Mouse (Mus musculus) hindbrain, postnatal 0 days (tissue): ENCODE results near the gene Tent2. TPM values are rescaled to one million over a fixed set of nuclear protein-coding genes. Genes with fewer than 3 reads are reported as not detected.
A peak's percentile ranks its signal among the peaks of the same experiment; 100 is the strongest.
"Not testable (repeated sequence)": the region's sequence is repeated elsewhere in the genome, so short reads cannot be mapped to it uniquely, and the experiment has no call there.

Experiments
- ATAC-seq: fragments of 200-750 bp; cut with Nextera tagmentation; 2 replicates; pipeline ENCODE4 v1.8.0; 2017; ENCODE audit warnings: mild to moderate bottlenecking, moderate TSS enrichment, moderate library complexity
- DNase-seq: peaks from one replicate; pipeline ENCODE4 v3.0.0-alpha.2; 2015; ENCODE audit warnings: low spot score
- H3K27ac ChIP-seq: fragments of 300-500 bp; sonication (generic); 2 replicates; pipeline ENCODE4 v1.5.1; 2014; ENCODE audit warnings: mild to moderate bottlenecking
- H3K27me3 ChIP-seq: fragments of 300-500 bp; sonication (generic); 2 replicates; pipeline ENCODE4 v1.6.1; 2014; ENCODE audit warnings: low read length, mixed read lengths; ENCODE audit not compliant: insufficient read depth
- H3K36me3 ChIP-seq: fragments of 300-500 bp; sonication (generic); 2 replicates; pipeline ENCODE4 v1.6.1; 2014; ENCODE audit warnings: low read length, mixed read lengths; ENCODE audit not compliant: insufficient read depth
- H3K4me1 ChIP-seq: fragments of 300-500 bp; sonication (generic); 2 replicates; pipeline ENCODE4 v1.6.1; 2014; ENCODE audit warnings: antibody characterized with exemption, low read length, mixed read lengths; ENCODE audit not compliant: insufficient read depth
- H3K4me2 ChIP-seq: fragments of 300-500 bp; sonication (generic); 2 replicates; pipeline ENCODE4 v1.6.1; 2014; ENCODE audit warnings: low read depth, mild to moderate bottlenecking, low read length, moderate library complexity, mixed read lengths
- H3K4me3 ChIP-seq: fragments of 300-500 bp; sonication (generic); 2 replicates; pipeline ENCODE4 v1.5.1; 2014; ENCODE audit warnings: low read length
- H3K9ac ChIP-seq: fragments of 300-500 bp; sonication (generic); replicated peaks from 2 replicates; pipeline ENCODE4 v1.6.1; 2014; ENCODE audit warnings: mild to moderate bottlenecking, low read length, moderate library complexity, mixed read lengths
- H3K9me3 ChIP-seq: fragments of 300-500 bp; sonication (generic); 2 replicates; pipeline ENCODE4 v1.6.1; 2016; ENCODE audit warnings: low read length, mixed read lengths
- CTCF ChIP-seq: IDR thresholded peaks from 2 replicates; pipeline ENCODE4 v1.5.1; 2016; ENCODE audit warnings: antibody characterized with exemption, control low read depth, low read depth
- WGBS: fragments of 180-500 bp; shearing (Covaris S2); extraction: QIAGEN DNeasy Blood & Tissue Kit; methylation state at CpG from one replicate; pipeline ENCODE4 v1.1.7; 2014; 5-methylcytosine and 5-hydroxymethylcytosine counted together
- polyA plus RNA-seq: library from polyadenylated mRNA; unstranded; fragments of >200 nt; fragmentation: Nextera tagmentation; extraction: Ambion mirVana; gene quantifications from 2 replicates; pipeline ENCODE4 v1.2.1, GENCODE M21; 2015
- total RNA-seq: library from RNA; depleted of rRNA; stranded (reverse); fragments of >200 nt; gene quantifications from 2 replicates; pipeline ENCODE4 v1.2.3, GENCODE M21; 2014

The Tent2 gene
- total and polyA plus RNA-seq, 2 experiments from 2014 or later, result 23.1 to 28.3 TPM

GRCm38 (mm10) chr13:93232335-93232734 lies 40.1 kb upstream of the Tent2 start:
- WGBS, result 87% methylated on average over 7 of the region's 7 CpGs
- no peak for ATAC-seq
- no peak overlapping the region for H3K4me3 ChIP-seq

GRCm38 (mm10) chr13:93231016-93231415 lies 38.8 kb upstream of the Tent2 start:
- no peak for TF ChIP-seq CTCF
- H3K27me3 ChIP-seq, result no peaks in the 10 kb centered on the region
- H3K9me3 ChIP-seq, result no peaks in the 10 kb centered on the region
- no peaks in the 10 kb centered on the region for H3K4me1 ChIP-seq
- no peak overlapping the region for H3K4me2 ChIP-seq
- no peak overlapping the region for H3K27ac ChIP-seq
- H3K36me3 ChIP-seq, result no peaks in the 10 kb centered on the region
- no peak for ATAC-seq
- no peak for DNase-seq
- no peak overlapping the region for H3K4me3 ChIP-seq
- no peak overlapping the region for H3K9ac ChIP-seq
- WGBS, result 76% methylated on average over 4 of the region's 4 CpGs

More at GRCm38 (mm10) chr13:93232335-93232734, 40.1 kb upstream of the Tent2 start:
- no peak overlapping the region for H3K27ac ChIP-seq
- H3K9me3 ChIP-seq, result no peaks in the 10 kb centered on the region
- H3K4me2 ChIP-seq, result no peak overlapping the region
- no peaks in the 10 kb centered on the region for H3K27me3 ChIP-seq
- no peak overlapping the region for H3K9ac ChIP-seq
- H3K36me3 ChIP-seq, result no peaks in the 10 kb centered on the region
- no peak for TF ChIP-seq CTCF
- no peaks in the 10 kb centered on the region for H3K4me1 ChIP-seq
- DNase-seq, result no peak

- DNase-seq (no peak), ATAC-seq (no peak)
- H3K9ac ChIP-seq, result no peak overlapping the region
- 78% methylated on average over 1 of the region's 1 CpGs for WGBS
- H3K4me2 ChIP-seq, result no peak overlapping the region
- TF ChIP-seq CTCF, result no peak
- no peaks in the 10 kb centered on the region for H3K4me1 ChIP-seq
- no peak overlapping the region for H3K27ac ChIP-seq
- H3K4me3 ChIP-seq, result no peak overlapping the region
- H3K27me3 ChIP-seq, result no peaks in the 10 kb centered on the region
- no peaks in the 10 kb centered on the region for H3K9me3 ChIP-seq
- no peaks in the 10 kb centered on the region for H3K36me3 ChIP-seq
Observed at GRCm38 (mm10) chr13:93211741-93212140, 19.6 kb upstream of the Tent2 start.

GRCm38 (mm10) chr13:93192646-93193026 lies 451 bp upstream of the Tent2 start:
- H3K4me1 ChIP-seq, result peaks cover 5% of the 10 kb centered on the region; the same call in 1 of the 2 replicates
- 56% methylated on average over 5 of the region's 5 CpGs for WGBS
- H3K27ac ChIP-seq, result peak overlapping the region; percentile 87
- peak overlapping the region; percentile 75 for H3K4me2 ChIP-seq
- peak overlapping the region; percentile 85 for H3K9ac ChIP-seq
- no peak for DNase-seq
- no peak for ATAC-seq
- TF ChIP-seq CTCF, result no peak
- no peaks in the 10 kb centered on the region for H3K36me3 ChIP-seq
- H3K27me3 ChIP-seq, result no peaks in the 10 kb centered on the region
- H3K4me3 ChIP-seq, result peak overlapping the region; percentile 86
- no peaks in the 10 kb centered on the region for H3K9me3 ChIP-seq

- no peak overlapping the region for H3K4me2 ChIP-seq
- H3K9me3 ChIP-seq, result no peaks in the 10 kb centered on the region
- H3K4me3 ChIP-seq, result no peak overlapping the region
- no peaks in the 10 kb centered on the region for H3K36me3 ChIP-seq
- TF ChIP-seq CTCF, result no peak
- ATAC-seq, result no peak
- H3K27me3 ChIP-seq, result no peaks in the 10 kb centered on the region
- no peak for DNase-seq
- H3K9ac ChIP-seq, result no peak overlapping the region
- H3K4me1 ChIP-seq, result peaks cover 5% of the 10 kb centered on the region; the same call in 1 of the 2 replicates
- H3K27ac ChIP-seq, result no peak overlapping the region
- 92% methylated on average over 2 of the region's 2 CpGs for WGBS
Observed at GRCm38 (mm10) chr13:93189416-93189815, 2.8 kb downstream of the Tent2 start.

- ATAC-seq (no peak), DNase-seq (no peak)
- Histone ChIP-seq H3K4me2 (no peak overlapping the region), H3K4me1 (peaks cover 5% of the 10 kb centered on the region; the same call in 1 of the 2 replicates), H3K4me3 (no peak overlapping the region), H3K27me3 (no peaks in the 10 kb centered on the region), H3K9ac (no peak overlapping the region), H3K36me3 (no peaks in the 10 kb centered on the region), H3K27ac (no peak overlapping the region), H3K9me3 (no peaks in the 10 kb centered on the region)
- WGBS, result 89% methylated on average over 3 of the region's 3 CpGs
- TF ChIP-seq CTCF, result no peak
Observed at GRCm38 (mm10) chr13:93188738-93189137, 3.4 kb downstream of the Tent2 start.

- H3K27ac ChIP-seq, ATAC-seq, H3K4me1 ChIP-seq, H3K9ac ChIP-seq, H3K36me3 ChIP-seq, H3K4me2 ChIP-seq, H3K9me3 ChIP-seq, H3K4me3 ChIP-seq, H3K27me3 ChIP-seq, DNase-seq: not testable (repeated sequence)
- WGBS, result 96% methylated on average over 5 of the region's 5 CpGs
Observed at GRCm38 (mm10) chr13:93187792-93188191, 4.4 kb downstream of the Tent2 start.
